Comparison of ENCODE assay signal across 7 mouse cellular contexts in the genomic region with DNA sequence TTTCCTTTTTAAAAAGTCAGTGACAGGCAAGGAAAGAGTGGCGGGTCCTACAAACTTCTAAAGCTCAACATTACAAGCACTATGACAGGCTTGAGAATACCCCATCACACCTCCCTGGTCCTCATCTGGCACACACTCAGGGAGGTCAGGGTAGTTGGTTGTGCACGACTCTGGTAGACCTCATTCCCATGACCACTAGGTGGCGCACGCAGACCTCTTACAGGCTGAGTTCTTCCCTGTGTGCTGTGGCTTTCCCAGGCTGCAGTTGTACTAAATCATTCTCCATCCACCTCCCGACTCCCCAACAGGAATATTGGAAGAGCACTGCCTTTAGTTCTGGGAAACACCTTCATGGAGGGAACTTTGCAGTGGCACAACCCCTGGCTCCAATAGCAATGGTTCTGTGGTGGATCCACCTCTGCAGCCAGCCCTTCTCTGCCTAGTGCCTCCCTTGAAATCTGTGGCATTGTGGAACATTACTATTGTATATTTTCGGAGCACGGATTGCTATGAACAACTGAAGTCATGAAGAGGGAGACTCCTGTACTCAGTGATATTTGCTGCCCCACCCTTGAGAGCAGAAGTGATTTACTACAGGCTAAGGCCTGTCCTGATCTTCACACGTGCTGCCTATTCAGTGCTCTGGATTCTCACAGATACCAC. TPM values are rescaled to one million over a fixed set of nuclear protein-coding genes. Genes with fewer than 3 reads are reported as not detected.
DNase-seq lines count a peak whose midpoint lies in the region; ATAC-seq lines count a peak whose summit lies in the region.

No protein-coding gene starts in this region.

- 34% methylated on average over 8 of the region's 8 CpGs for WGBS in embryonic facial prominence, embryonic 10.5 days
- 36% methylated on average over 8 of the region's 8 CpGs for WGBS in midbrain, embryonic 12.5 days

- DNase-seq in adrenal gland, postnatal 10 days = peak; percentile 95
- peak; percentile 91 for DNase-seq in embryonic facial prominence, embryonic 10.5 days (ENCODE audit: low spot score)
- DNase-seq in heart, adult 11 months = peak; percentile 97
- DNase-seq in kidney, adult 11 months = peak; percentile 74
- DNase-seq in left cerebral cortex, postnatal 4 days = peak; percentile 94
- DNase-seq in skeletal muscle tissue, adult 2 months (ENCODE audit: low read depth, low spot score) = peak; percentile 83

- no peaks in the 10 kb centered on the region for H3K9me3 ChIP-seq in embryonic facial prominence, embryonic 10.5 days
- H3K9me3 ChIP-seq in midbrain, embryonic 12.5 days = no peaks in the 10 kb centered on the region

- intact Hi-C loops in left cerebral cortex, postnatal 4 days (cut with DNase I) = loop anchor here (5.0 kb wide), 3 partner anchors 179 to 1099 kb away; a partner anchor contains a TSS

- no peaks in the 10 kb centered on the region for H3K27me3 ChIP-seq in embryonic facial prominence, embryonic 10.5 days (replicated peaks; ENCODE audit: low read depth, poor library complexity, severe bottlenecking)
- H3K27me3 ChIP-seq in midbrain, embryonic 12.5 days = peaks cover 4% of the 10 kb centered on the region; the same call in 1 of the 2 replicates

- ATAC-seq in midbrain, embryonic 12.5 days (ENCODE audit: low FRiP score, low read depth) = peak; percentile 92

- H3K4me3 ChIP-seq in embryonic facial prominence, embryonic 10.5 days = no peak overlapping the region
- no peak overlapping the region for H3K4me3 ChIP-seq in midbrain, embryonic 12.5 days

- H3K27ac ChIP-seq in embryonic facial prominence, embryonic 10.5 days (replicated peaks) = no peak overlapping the region
- no peak overlapping the region for H3K27ac ChIP-seq in midbrain, embryonic 12.5 days (replicated peaks)

- no peaks in the 10 kb centered on the region for H3K4me1 ChIP-seq in embryonic facial prominence, embryonic 10.5 days
- H3K4me1 ChIP-seq in midbrain, embryonic 12.5 days = no peaks in the 10 kb centered on the region

- no peaks in the 10 kb centered on the region for H3K36me3 ChIP-seq in embryonic facial prominence, embryonic 10.5 days (replicated peaks)
- H3K36me3 ChIP-seq in midbrain, embryonic 12.5 days = no peaks in the 10 kb centered on the region

- no peak overlapping the region for H3K4me2 ChIP-seq in midbrain, embryonic 12.5 days (replicated peaks)

- H3K9ac ChIP-seq in midbrain, embryonic 12.5 days (replicated peaks) = no peak overlapping the region

RNA-seq across cellular contexts. Expression of a gene that starts 5.3 kb away (rescaled TPM):
- under 1 TPM in 1 of 2 experiments, not detected in 1; 0.42 TPM for total RNA-seq in adrenal gland, postnatal 10 days (2021)
- not detected in 2 replicates for polyA plus RNA-seq in embryonic facial prominence, embryonic 10.5 days (2016; fragmentation: Nextera tagmentation; extraction: Ambion mirVana)
- not detected for total RNA-seq in left cerebral cortex, postnatal 4 days (2021)
- not detected in 2 replicates for polyA plus RNA-seq in midbrain, embryonic 12.5 days (2016; fragmentation: Nextera tagmentation; extraction: Ambion mirVana)

RNA-seq across cellular contexts. Expression of a gene that starts 52.4 kb away (rescaled TPM):
- 10 to 100 TPM; 43.8 to 67.3 TPM for total RNA-seq in adrenal gland, postnatal 10 days (2021)
- 0.67 and 1.2 TPM in 2 replicates for polyA plus RNA-seq in embryonic facial prominence, embryonic 10.5 days (2016; fragmentation: Nextera tagmentation; extraction: Ambion mirVana)
- total RNA-seq in left cerebral cortex, postnatal 4 days (2021) = 1 to 10 TPM; 1.7 to 3.9 TPM
- polyA plus RNA-seq in midbrain, embryonic 12.5 days (2016; fragmentation: Nextera tagmentation; extraction: Ambion mirVana) = 1.6 and 2.2 TPM in 2 replicates

Comparison
In these comparisons a context has a peak if more than half of its experiments do, and no peak if none do; other contexts are left out.
1. RNA of a gene that starts 52.4 kb away (total RNA-seq): 43.8 to 67.3 TPM in adrenal gland, postnatal 10 days; 1.7 to 3.9 TPM in left cerebral cortex, postnatal 4 days; every median in the first group is over 4 times any median in the second.
2. Peak in every context shown above with its lines, with median percentiles within 50 percentile points of each other: DNase-seq.